Mouse (Mus musculus): ENCODE results near the gene Gm3147.
"Not testable (repeated sequence)": the region's sequence is repeated elsewhere in the genome, so short reads cannot be mapped to it uniquely, and the experiment has no call there.

The Gm3147 gene

GRCm38 (mm10) chr5:94616242-94616641, at the start of gene Gm3147:
TSS of gene Gm3147 (minus strand) at chr5:94616342.
- not testable (repeated sequence) for DNase-seq

GRCm38 (mm10) chr5:94648082-94648481, 31.9 kb upstream of the Gm3147 start, which contains the start of gene Gm6205:
TSS of gene Gm6205 (plus strand) at chr5:94648382.
- DNase-seq, result not testable (repeated sequence)

DNA sequence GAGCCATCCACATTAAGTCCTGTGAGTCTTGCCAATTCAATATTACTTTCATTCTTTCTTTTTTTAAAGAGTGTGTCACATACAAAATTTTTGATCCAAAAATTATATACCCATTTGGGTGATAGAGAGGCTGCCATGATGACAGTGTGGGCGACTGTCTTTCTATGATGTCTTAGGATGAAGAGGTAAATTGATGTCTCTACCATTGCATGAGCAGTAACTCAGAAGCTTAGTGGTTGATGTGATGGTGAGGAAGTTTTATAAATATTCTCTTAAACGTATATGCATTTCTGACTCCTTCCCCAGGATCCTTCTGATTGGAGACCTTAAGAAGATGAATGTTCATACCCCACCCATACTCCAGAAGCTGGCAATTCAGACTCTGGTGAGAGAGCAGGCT, 7.5 kb upstream of the Gm3147 start, which contains the start of gene Gm6509:
Gene Gm6509 (plus strand): TSS at position 301 of the 400 bp plus-strand sequence.
- not testable (repeated sequence) for DNase-seq

Data from cerebellum, adult 9-10 months (tissue).